ENCODE assay signal across 32 mouse cellular contexts in genomic region chr12:104747252-104747651, GRCm38 (mm10).
"Had no signal": no experiment of that assay in that cellular context is flagged by ENCODE, and none has a peak within 500 bp of the region (broad histone marks: within the 10 kb centered on the region; RNA-seq: fewer than 3 reads in every experiment).

No protein-coding gene starts in this region.

- H3K4me2 ChIP-seq: limb, embryonic 12.5 days; limb, embryonic 13.5 days; limb, embryonic 15.5 days; liver, embryonic 11.5 days; liver, embryonic 12.5 days; liver, embryonic 13.5 days; liver, embryonic 15.5 days; lung, embryonic 14.5 days; lung, embryonic 15.5 days; midbrain, embryonic 11.5 days; midbrain, embryonic 12.5 days; midbrain, embryonic 13.5 days; midbrain, embryonic 15.5 days; neural tube, embryonic 12.5 days; neural tube, embryonic 13.5 days had no signal

- H3K4me3 ChIP-seq: limb, embryonic 10.5 days; limb, embryonic 12.5 days; limb, embryonic 13.5 days; limb, embryonic 15.5 days; liver, embryonic 12.5 days; liver, embryonic 13.5 days; liver, embryonic 15.5 days; lung, embryonic 15.5 days; megakaryocyte, embryonic 14.5 days; midbrain, embryonic 10.5 days; midbrain, embryonic 12.5 days; midbrain, embryonic 13.5 days; midbrain, embryonic 15.5 days; myocyte; neural tube, embryonic 12.5 days; neural tube, embryonic 13.5 days had no signal

- H3K36me3 ChIP-seq: lung, embryonic 15.5 days; midbrain, embryonic 15.5 days had no signal

- H3K27ac ChIP-seq: limb, embryonic 10.5 days; limb, embryonic 12.5 days; limb, embryonic 13.5 days; limb, embryonic 15.5 days; liver, embryonic 12.5 days; liver, embryonic 13.5 days; liver, embryonic 14.5 days; liver, embryonic 15.5 days; lung, embryonic 15.5 days; macrophage; midbrain, embryonic 10.5 days; midbrain, embryonic 12.5 days; midbrain, embryonic 13.5 days; midbrain, embryonic 15.5 days; neural tube, embryonic 12.5 days; neural tube, embryonic 13.5 days had no signal

- ATAC-seq: liver, embryonic 12.5 days; lung, postnatal 0 days; midbrain, embryonic 13.5 days; midbrain, embryonic 15.5 days; midbrain, embryonic 16.5 days had no signal

- DNase-seq: left cerebral cortex, postnatal 4 days; liver; liver, embryonic 13.5 days; lung, adult 18-20 months; lung, adult 2 months; lung, embryonic 14.5 days; lung, postnatal 10 days; lung, postnatal 14 days; lung, postnatal 36 days; lung, postnatal 4 days; midbrain, embryonic 14.5 days had no signal

- H3K27me3 ChIP-seq: limb, embryonic 12.5 days; limb, embryonic 13.5 days; limb, embryonic 15.5 days; liver, embryonic 12.5 days; liver, embryonic 13.5 days; liver, embryonic 15.5 days; lung, embryonic 15.5 days; megakaryocyte, embryonic 14.5 days; midbrain, embryonic 12.5 days; midbrain, embryonic 13.5 days; midbrain, embryonic 15.5 days; neural tube, embryonic 12.5 days; neural tube, embryonic 13.5 days had no signal

- H3K9ac ChIP-seq: limb, embryonic 12.5 days; limb, embryonic 13.5 days; limb, embryonic 15.5 days; liver, embryonic 12.5 days; liver, embryonic 13.5 days; liver, embryonic 14.5 days; liver, embryonic 15.5 days; lung, embryonic 14.5 days; lung, embryonic 15.5 days; midbrain, embryonic 12.5 days; midbrain, embryonic 13.5 days; midbrain, embryonic 15.5 days; neural tube, embryonic 12.5 days; neural tube, embryonic 13.5 days had no signal

- H3K9me3 ChIP-seq: limb, embryonic 10.5 days; limb, embryonic 12.5 days; limb, embryonic 13.5 days; limb, embryonic 15.5 days; liver, embryonic 12.5 days; liver, embryonic 13.5 days; liver, embryonic 15.5 days; lung, embryonic 15.5 days; megakaryocyte, embryonic 14.5 days; midbrain, embryonic 10.5 days; midbrain, embryonic 12.5 days; midbrain, embryonic 13.5 days; midbrain, embryonic 15.5 days; neural tube, embryonic 12.5 days; neural tube, embryonic 13.5 days had no signal
